Mouse (Mus musculus): ENCODE measurements at regions not wholly inside any gene's neighbourhood (a gene's known extent, or its start where the extent isn't known, plus 50 kb on each side); places are given as distances from the start of the nearest gene placed in this dataset.

DNA sequence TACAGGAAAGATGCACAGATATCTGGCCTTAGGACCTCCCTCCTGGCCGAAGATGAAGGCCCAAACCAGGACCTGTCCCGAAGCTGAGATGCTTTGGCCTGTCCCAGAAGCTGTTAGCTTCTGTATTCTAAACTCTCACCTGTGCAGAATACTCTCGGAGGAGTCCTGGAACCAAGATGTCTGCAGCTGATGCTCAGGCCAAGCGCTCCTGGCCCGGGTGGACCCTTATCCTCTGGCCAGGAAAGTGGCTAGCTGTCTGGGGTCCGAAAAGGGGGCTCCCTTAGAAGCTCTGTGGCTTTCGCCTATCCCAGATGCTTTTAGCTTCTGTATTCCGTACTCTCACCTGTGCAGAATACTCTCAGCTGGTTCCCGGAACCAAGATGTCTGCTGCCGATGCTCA, 236.2 kb downstream of the Ipmk start:
- no peak for TF ChIP-seq E2F4 (IDR thresholded peaks at IDR 0.05; ENCODE audit: borderline replicate concordance, low read depth, low read length)
- TF ChIP-seq ZC3H11A (IDR thresholded peaks at IDR 0.05; ENCODE audit: low read depth, low read length) = no peak
- no peak for TF ChIP-seq GABPA (IDR thresholded peaks at IDR 0.05; ENCODE audit: low read depth, low read length)
- TF ChIP-seq ETS1 (IDR thresholded peaks at IDR 0.05; ENCODE audit: low read depth, low read length) = no peak
- no peak for TF ChIP-seq CHD2 (IDR thresholded peaks at IDR 0.05; ENCODE audit: low read length)
- no peak for TF ChIP-seq CTCF (IDR thresholded peaks at IDR 0.05 in 2 of 3, conservative IDR thresholded peaks at IDR 0.05 in 1 of 3; ENCODE audit: control insufficient read depth in 1 of 3, insufficient read depth in 1 of 3, low read depth in 2 of 3, low read length in 3 of 3, poor library complexity in 1 of 3, severe bottlenecking in 1 of 3)
- TF ChIP-seq MXI1 (IDR thresholded peaks at IDR 0.05; ENCODE audit: low read depth, low read length) = no peak
- no peak for TF ChIP-seq RCOR1 (IDR thresholded peaks at IDR 0.05; ENCODE audit: low read depth, low read length)
- TF ChIP-seq MAX (IDR thresholded peaks at IDR 0.05; ENCODE audit: low read length) = no peak
- no peak for TF ChIP-seq EP300 (IDR thresholded peaks at IDR 0.05; ENCODE audit: low read depth in 1 of 2, low read length in 2 of 2)
